Mouse (Mus musculus) cerebellum, adult 11-12 months (tissue): ENCODE data around the gene Glrx.

Source experiments
- DNase-seq: peaks from one replicate; pipeline ENCODE4 v3.0.0; 2022

The Glrx gene

GRCm38 (mm10) chr13:75838506-75838905 lies 1.2 kb upstream of the Glrx start:
- DNase-seq, result no peak

GRCm38 (mm10) chr13:75840752-75841285 lies 1.2 kb downstream of the Glrx start:
- no peak for DNase-seq

- DNase-seq, result no peak
Measured at GRCm38 (mm10) chr13:75841950-75842349, 2.3 kb downstream of the Glrx start.

GRCm38 (mm10) chr13:75843331-75843730 lies 3.7 kb downstream of the Glrx start:
- no peak for DNase-seq

GRCm38 (mm10) chr13:75843993-75844683 lies 4.5 kb downstream of the Glrx start:
- DNase-seq, result no peak

- DNase-seq, result no peak
Measured at GRCm38 (mm10) chr13:75844833-75845518, 5.3 kb downstream of the Glrx start.

GRCm38 (mm10) chr13:75845519-75846166 lies 6.0 kb downstream of the Glrx start:
- DNase-seq, result no peak

- DNase-seq, result no peak
Measured at GRCm38 (mm10) chr13:75847027-75847426, 7.4 kb downstream of the Glrx start.

- DNase-seq, result no peak
Measured at GRCm38 (mm10) chr13:75852027-75852426, 12.4 kb downstream of the Glrx start.

GRCm38 (mm10) chr13:75853118-75853517 lies 13.4 kb downstream of the Glrx start:
- no peak for DNase-seq

GRCm38 (mm10) chr13:75859264-75859844 lies 19.7 kb downstream of the Glrx start:
- DNase-seq, result no peak

GRCm38 (mm10) chr13:75865486-75866184 lies 26.0 kb downstream of the Glrx start:
- no peak for DNase-seq

GRCm38 (mm10) chr13:75867876-75868275 lies 28.2 kb downstream of the Glrx start:
- DNase-seq, result no peak

GRCm38 (mm10) chr13:75874608-75875376 lies 35.1 kb downstream of the Glrx start:
- DNase-seq, result no peak

GRCm38 (mm10) chr13:75876188-75876587 lies 36.5 kb downstream of the Glrx start:
- peak; percentile 64 for DNase-seq

GRCm38 (mm10) chr13:75876592-75876991 lies 36.9 kb downstream of the Glrx start:
- no peak for DNase-seq

- DNase-seq, result no peak
Measured at GRCm38 (mm10) chr13:75877907-75878306, 38.2 kb downstream of the Glrx start.

- DNase-seq, result no peak
Measured at GRCm38 (mm10) chr13:75879756-75880155, 40.1 kb downstream of the Glrx start.

- DNase-seq, result no peak
Measured at GRCm38 (mm10) chr13:75880501-75880900, 40.8 kb downstream of the Glrx start.

GRCm38 (mm10) chr13:75883792-75884191 lies 44.1 kb downstream of the Glrx start:
- DNase-seq, result no peak

- no peak for DNase-seq
Measured at GRCm38 (mm10) chr13:75891868-75892267, 52.2 kb downstream of the Glrx start.

- no peak for DNase-seq
Measured at GRCm38 (mm10) chr13:75892291-75892690, 52.6 kb downstream of the Glrx start.
